Mouse (Mus musculus): ENCODE results near the gene Ccdc58. TPM values are rescaled to one million over a fixed set of nuclear protein-coding genes. Genes with fewer than 3 reads are reported as not detected.
"Not testable (repeated sequence)": the region's sequence is repeated elsewhere in the genome, so short reads cannot be mapped to it uniquely, and the experiment has no call there.

Ccdc58 gene
- polyA plus RNA-seq, 1 experiment, result 16.2 TPM

DNA sequence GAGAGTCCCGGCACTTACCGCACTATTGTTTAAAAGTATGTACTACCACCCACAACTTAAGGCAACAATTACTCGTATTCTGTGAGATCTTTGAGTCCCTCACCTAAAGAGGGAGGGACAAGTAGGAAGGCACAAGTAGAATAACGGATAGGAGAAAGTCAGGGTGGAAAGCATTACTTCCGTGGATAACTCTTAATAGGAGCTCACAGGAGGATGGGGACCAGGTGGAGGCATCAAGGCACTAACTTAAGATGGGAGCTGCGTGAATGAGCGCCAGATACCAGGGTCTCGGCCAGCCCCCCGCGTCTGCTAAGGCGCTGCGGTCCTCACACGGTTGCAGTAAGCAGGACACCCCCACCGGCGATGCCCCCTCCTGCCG lies 425 bp upstream of the Ccdc58 start:
- 1% methylated on average over 16 of the region's 16 CpGs for WGBS
- no peak for DNase-seq (ENCODE audit: low read depth, low spot score)

- 26% methylated on average over 8 of the region's 8 CpGs for WGBS
- no peak for DNase-seq (ENCODE audit: low read depth, low spot score)
Observed at GRCm38 (mm10) chr16:36072410-36073011, 1.0 kb downstream of the Ccdc58 start.

DNA sequence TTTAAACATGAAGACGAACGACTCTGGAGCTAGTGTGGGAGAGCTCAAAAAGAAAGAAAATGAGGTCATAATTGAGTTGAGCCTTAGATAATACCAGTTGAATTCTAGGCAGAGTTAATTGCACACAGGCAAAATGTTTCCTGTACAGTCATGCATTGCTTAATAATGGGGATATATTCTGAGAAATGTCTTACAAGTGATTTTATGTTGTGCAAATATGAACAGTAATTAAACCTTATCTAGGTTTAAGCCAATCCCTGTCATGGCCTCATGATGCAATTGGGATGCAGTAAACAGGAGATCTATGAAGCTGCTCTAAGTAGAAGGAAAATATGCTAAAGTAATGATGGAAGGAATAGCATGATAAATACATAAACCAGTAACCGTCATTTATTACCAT lies 3.3 kb downstream of the Ccdc58 start:
- 55% methylated on average over 3 of the region's 3 CpGs for WGBS
- no peak for DNase-seq (ENCODE audit: low read depth, low spot score)

- DNase-seq (ENCODE audit: low read depth, low spot score), result no peak
- 96% methylated on average over 3 of the region's 3 CpGs for WGBS
Observed at GRCm38 (mm10) chr16:36079916-36080315, 8.4 kb downstream of the Ccdc58 start.

DNA sequence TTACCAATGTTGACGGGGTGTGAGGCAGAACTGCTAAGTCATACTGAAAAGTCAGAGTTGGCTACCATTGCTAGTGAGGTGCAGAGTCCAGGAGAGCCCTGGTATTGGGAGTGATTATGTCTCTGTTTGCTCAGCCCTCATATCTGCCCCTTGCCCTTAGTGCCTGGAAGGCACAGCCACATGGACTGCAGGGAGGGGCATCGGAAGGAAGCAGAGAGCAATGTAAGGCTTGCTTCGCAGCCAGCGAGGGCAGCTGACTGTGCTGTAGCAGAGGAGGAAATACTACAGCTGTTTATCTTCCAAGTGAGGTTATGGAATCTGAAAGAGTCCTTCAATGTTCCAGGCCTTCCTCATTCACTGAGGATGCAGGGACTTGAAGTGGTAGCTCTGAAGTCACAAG lies 16.4 kb downstream of the Ccdc58 start:
- DNase-seq (ENCODE audit: low read depth, low spot score), result no peak
- WGBS, result 21% methylated on average over 4 of the region's 4 CpGs

- DNase-seq (ENCODE audit: low read depth, low spot score), result no peak
- WGBS, result 80% methylated on average over 7 of the region's 7 CpGs
Observed at GRCm38 (mm10) chr16:36089065-36089464, 17.6 kb downstream of the Ccdc58 start.

GRCm38 (mm10) chr16:36089850-36090616 lies 18.5 kb downstream of the Ccdc58 start:
- WGBS, result 73% methylated on average over 8 of the region's 8 CpGs
- DNase-seq (ENCODE audit: low read depth, low spot score), result no peak

DNA sequence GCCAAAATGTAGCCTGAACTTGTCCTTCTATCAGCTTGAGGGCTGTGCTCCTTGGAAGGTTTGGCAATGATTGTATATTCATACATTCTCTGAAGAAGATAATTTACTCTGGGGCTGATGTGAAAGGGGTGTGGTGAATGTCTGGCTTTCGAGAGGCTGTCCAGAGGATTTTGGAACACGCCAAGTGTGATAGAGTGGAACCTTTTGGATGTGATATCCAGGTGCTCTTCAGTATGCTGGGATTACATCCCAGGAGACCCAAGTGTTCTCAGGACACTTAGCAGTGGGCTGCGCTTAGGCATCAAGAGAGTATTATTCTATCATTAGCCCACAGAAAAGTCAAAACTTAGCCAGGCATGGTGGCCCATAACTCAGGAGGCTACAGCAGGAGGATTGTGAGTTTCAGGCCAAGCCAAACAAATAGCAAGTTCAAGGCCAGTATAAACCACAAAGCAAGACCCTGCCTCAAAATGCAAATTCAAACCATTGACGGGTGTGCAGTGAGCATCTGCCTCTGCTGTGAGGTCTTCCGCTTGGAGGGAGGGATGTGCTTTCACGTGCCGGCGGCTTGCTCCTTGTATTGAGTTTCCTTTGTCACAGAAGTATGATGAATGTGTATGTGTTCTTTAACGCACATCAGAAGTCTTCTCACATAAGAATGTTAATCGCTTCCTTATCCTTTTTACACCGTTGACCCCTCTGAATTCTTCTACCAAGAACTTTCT lies 19.5 kb downstream of the Ccdc58 start:
- WGBS, result 92% methylated on average over 11 of the region's 11 CpGs
- DNase-seq (ENCODE audit: low read depth, low spot score), result no peak

GRCm38 (mm10) chr16:36094079-36094478 lies 22.6 kb downstream of the Ccdc58 start:
- DNase-seq (ENCODE audit: low read depth, low spot score), result no peak
- 88% methylated on average over 3 of the region's 3 CpGs for WGBS

GRCm38 (mm10) chr16:36097813-36098499 lies 26.5 kb downstream of the Ccdc58 start:
- WGBS, result 64% methylated on average over 12 of the region's 12 CpGs
- DNase-seq (ENCODE audit: low read depth, low spot score), result not testable (repeated sequence)

DNA sequence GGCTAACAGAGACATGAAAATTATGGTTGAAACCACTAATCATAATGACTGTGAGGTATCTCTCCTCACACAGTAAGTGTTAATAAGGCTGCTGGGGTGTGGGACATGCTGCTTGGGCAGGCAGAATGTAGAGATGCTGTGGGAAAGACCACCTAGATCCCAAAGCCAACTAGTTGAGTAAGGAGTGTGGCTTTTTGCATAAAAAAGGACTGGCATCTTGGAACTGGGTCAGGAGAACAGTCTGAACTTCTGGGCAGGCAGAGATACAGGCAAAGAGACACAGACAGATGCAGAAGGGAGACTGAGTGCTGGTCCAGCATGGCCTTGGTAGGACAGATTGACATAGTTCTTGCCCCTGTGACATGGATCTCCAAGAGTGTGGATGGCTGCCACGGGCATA lies 30.0 kb downstream of the Ccdc58 start:
- 81% methylated on average over 1 of the region's 1 CpGs for WGBS
- DNase-seq (ENCODE audit: low read depth, low spot score), result no peak

- no peak for DNase-seq (ENCODE audit: low read depth, low spot score)
- 95% methylated on average over 1 of the region's 1 CpGs for WGBS
Observed at GRCm38 (mm10) chr16:36102211-36102610, 30.7 kb downstream of the Ccdc58 start.

- DNase-seq (ENCODE audit: low read depth, low spot score), result not testable (repeated sequence)
Observed at GRCm38 (mm10) chr16:36111486-36111885, 40.0 kb downstream of the Ccdc58 start.

- not testable (repeated sequence) for DNase-seq (ENCODE audit: low read depth, low spot score)
- 89% methylated on average over 6 of the region's 6 CpGs for WGBS
Observed at GRCm38 (mm10) chr16:36115751-36116150, 44.3 kb downstream of the Ccdc58 start.

DNA sequence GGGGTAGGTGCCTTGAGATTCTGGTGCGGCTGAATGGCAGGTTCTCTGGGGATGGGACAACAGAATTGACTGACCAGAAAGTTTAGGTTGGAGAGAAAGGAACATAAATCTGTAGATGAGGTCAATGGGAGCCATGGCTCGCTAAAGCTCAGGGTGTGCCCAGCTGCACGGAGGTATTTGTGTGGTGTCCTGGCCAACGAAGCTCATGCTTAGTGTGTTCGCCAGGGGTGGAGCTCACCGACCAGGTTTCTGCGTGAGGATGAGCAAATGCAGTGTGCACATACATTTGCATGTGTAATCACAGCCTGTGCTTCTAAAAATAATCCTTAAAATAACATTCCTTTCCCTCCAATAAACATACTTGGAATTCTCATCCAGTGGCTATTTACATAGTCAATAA lies 56.6 kb downstream of the Ccdc58 start:
- DNase-seq (ENCODE audit: low read depth, low spot score), result no peak
- WGBS, result 57% methylated on average over 7 of the region's 7 CpGs

- DNase-seq (ENCODE audit: low read depth, low spot score), result no peak
- 30% methylated on average over 1 of the region's 1 CpGs for WGBS
Observed at GRCm38 (mm10) chr16:36131141-36131540, 59.7 kb downstream of the Ccdc58 start, which contains the start of gene Csta1. Gene Csta1 (minus strand): TSS chr16:36131241.

DNA sequence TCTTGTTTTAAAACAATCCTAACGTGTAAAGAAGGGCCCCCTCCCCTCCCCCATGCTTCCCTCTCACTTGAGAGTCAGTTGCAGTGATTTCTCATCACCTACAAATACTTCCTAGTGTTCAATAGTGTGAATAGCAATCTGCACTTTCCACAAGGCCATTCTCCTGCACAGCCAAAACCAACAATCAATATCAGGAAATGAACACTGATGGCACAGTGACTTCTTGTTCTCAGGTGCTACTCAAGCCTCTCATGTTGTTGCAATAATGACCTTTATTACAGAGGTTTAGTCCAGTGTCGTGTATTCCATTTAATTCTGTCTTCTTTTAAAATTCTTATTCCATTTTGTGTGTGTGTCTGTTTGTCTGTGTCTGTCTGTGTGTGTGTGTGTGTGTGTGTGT lies 66.7 kb downstream of the Ccdc58 start:
- no peak for DNase-seq (ENCODE audit: low read depth, low spot score)
- 64% methylated on average over 2 of the region's 2 CpGs for WGBS
